Mouse (Mus musculus): ENCODE measurements around the gene Ace3. TPM values are rescaled to one million over a fixed set of nuclear protein-coding genes. Genes with fewer than 3 reads are reported as not detected.

Gene Ace3
- not detected in 2 replicates for polyA plus RNA-seq (2015; fragmentation: Nextera tagmentation; extraction: Ambion mirVana)

DNA sequence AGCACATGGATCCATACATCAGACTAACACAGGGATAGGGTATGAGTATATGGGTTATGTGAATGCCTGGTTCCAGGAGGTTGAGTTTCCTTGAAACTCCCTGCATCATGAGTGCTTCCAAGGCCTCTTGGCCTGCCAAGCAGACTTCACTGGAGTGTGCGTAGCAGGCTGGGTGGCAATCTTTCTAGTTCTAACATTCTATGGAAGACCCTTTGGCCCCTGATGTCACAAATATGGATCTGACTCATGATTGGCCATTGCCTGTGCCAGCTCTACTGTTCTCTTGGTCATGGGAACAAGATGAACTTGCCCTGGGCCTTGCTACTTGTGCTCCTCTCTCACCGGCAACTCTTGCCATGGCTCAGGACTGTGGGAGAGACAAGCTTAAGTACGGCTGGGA, at the start of gene Ace3:
Gene Ace3, plus strand, starts transcription at position 301 of the 400 bp plus-strand sequence.
- Histone ChIP-seq H3K27ac (ENCODE audit: low read length) (no peak within 1 kb of the TSS), H3K4me2 (replicated peaks; ENCODE audit: low read depth, low read length) (no peak within 1 kb of the TSS), H3K9me3 (ENCODE audit: low read length) (no peaks in the 10 kb centered on the region), H3K4me3 (ENCODE audit: low read length) (no peak within 1 kb of the TSS), H3K9ac (replicated peaks; ENCODE audit: low read length) (no peak within 1 kb of the TSS), H3K36me3 (ENCODE audit: insufficient read depth, low read length) (no peaks in the 10 kb centered on the region), H3K4me1 (ENCODE audit: insufficient read depth, low read length) (no peaks in the 10 kb centered on the region), H3K27me3 (ENCODE audit: insufficient read depth, low read length) (no peaks in the 10 kb centered on the region)
- 93% methylated on average over 3 of the region's 3 CpGs for WGBS
- no peak for ATAC-seq (ENCODE audit: low FRiP score, low TSS enrichment)

DNA sequence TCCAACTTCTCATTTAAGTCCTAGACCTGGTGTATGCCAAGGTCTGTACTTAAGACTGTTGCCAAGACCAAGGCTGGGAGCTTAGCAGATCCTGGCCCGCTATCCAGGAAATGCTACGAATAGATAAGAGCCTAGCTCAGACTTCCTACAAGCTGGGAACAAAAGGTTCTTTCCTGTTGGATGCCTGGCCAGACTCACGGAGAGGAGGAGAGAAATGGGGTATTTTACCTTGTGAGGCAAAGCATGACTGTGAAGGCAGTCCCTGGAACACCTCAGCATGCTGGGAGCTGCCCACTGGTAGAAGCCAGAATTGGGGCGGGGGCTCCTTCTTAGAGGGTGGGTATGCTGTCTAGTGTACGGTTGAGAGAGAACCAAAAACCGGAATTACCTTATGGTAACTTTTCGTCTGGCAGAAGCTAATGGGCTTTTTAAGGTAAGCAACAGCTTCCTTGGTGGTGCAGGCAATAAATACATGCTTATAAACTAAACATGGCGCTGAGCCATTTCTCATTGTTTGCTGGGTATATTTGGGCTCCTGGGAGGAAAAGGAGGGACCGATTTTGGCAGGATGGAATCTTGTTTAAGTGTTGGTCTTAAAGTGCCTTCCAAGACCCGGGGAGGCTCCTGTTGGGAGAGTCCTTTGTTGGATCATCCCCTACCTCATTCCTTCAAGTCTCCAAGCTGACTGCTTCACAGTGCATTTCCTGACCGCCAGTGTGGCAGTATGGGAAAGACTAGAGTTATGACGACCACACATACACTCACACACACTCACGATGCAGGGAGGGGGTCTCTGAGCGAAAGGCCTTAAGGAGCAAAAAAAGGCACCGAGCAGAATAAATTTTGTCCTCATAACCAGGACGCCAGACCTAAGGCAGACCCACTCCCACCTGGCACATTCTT, 49.5 kb upstream of the Ace3 start:
- WGBS = 65% methylated on average over 16 of the region's 16 CpGs
- Histone ChIP-seq H3K4me1 (ENCODE audit: insufficient read depth, low read length) (peaks cover 19% of the 10 kb centered on the region), H3K9ac (replicated peaks; ENCODE audit: low read length) (peak overlapping the region; percentile 60), H3K27ac (ENCODE audit: low read length) (peak overlapping the region; percentile 86), H3K4me2 (replicated peaks; ENCODE audit: low read depth, low read length) (peak overlapping the region; percentile 97), H3K4me3 (ENCODE audit: low read length) (peak overlapping the region; percentile 66), H3K9me3 (ENCODE audit: low read length) (no peaks in the 10 kb centered on the region), H3K27me3 (ENCODE audit: insufficient read depth, low read length) (no peaks in the 10 kb centered on the region), H3K36me3 (ENCODE audit: insufficient read depth, low read length) (no peaks in the 10 kb centered on the region)
- no peak for ATAC-seq (ENCODE audit: low FRiP score, low TSS enrichment)

DNA sequence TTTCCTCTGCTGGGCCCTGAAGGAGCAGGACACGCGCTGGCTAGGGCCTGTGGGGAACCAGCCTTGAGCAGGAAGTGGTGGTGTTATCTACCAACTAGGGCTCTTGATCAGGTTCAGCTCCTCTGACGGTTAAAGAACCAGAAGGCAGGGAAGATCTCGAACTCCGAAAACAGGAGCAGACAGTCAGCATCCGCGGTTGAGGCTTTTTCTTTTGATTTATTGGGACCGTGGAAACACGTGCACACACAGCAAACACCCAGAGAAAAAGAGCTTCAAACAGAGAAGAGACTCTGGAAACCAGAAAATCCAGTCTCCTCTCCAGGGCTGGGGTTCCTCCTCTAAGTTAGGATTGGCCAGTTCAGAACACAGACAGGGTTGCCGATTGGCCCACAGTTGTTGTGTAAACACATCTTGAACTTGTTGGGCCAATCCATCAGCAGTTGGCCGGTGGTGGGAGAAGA, 47.8 kb upstream of the Ace3 start:
- Histone ChIP-seq H3K9ac (replicated peaks; ENCODE audit: low read length) (0 out of 2 replicates have a peak overlapping the region, but pooled peaks have one; percentile 9), H3K4me3 (ENCODE audit: low read length) (no peak overlapping the region), H3K4me2 (replicated peaks; ENCODE audit: low read depth, low read length) (no peak overlapping the region), H3K27me3 (ENCODE audit: insufficient read depth, low read length) (no peaks in the 10 kb centered on the region), H3K27ac (ENCODE audit: low read length) (no peak overlapping the region), H3K4me1 (ENCODE audit: insufficient read depth, low read length) (peaks cover 25% of the 10 kb centered on the region), H3K36me3 (ENCODE audit: insufficient read depth, low read length) (no peaks in the 10 kb centered on the region), H3K9me3 (ENCODE audit: low read length) (no peaks in the 10 kb centered on the region)
- WGBS = 39% methylated on average over 11 of the region's 11 CpGs
- ATAC-seq (ENCODE audit: low FRiP score, low TSS enrichment) = no peak

DNA sequence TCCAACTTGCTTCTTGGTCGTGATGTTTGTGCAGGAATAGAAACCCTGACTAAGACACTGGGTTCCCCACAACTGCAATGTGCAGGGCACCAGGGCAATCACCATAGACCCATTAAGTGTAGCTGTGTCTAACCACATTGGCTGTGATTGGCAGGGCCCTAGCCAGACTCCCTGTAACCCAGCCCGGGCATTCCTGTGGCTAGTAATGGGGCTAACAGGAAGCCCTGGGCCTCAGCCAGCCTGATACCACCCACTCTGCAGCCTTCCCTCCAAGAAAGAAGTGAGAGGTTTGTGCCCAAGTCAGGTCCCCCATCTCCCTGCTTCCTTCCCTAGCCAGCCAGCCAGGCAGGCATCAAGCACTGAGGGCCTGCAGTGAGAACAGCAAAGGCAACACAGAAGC, 46.2 kb upstream of the Ace3 start:
- Histone ChIP-seq H3K9ac (replicated peaks; ENCODE audit: low read length) (no peak overlapping the region), H3K4me1 (ENCODE audit: insufficient read depth, low read length) (peaks cover 18% of the 10 kb centered on the region), H3K27ac (ENCODE audit: low read length) (no peak overlapping the region), H3K4me3 (ENCODE audit: low read length) (no peak overlapping the region), H3K27me3 (ENCODE audit: insufficient read depth, low read length) (no peaks in the 10 kb centered on the region), H3K36me3 (ENCODE audit: insufficient read depth, low read length) (no peaks in the 10 kb centered on the region), H3K9me3 (ENCODE audit: low read length) (no peaks in the 10 kb centered on the region), H3K4me2 (replicated peaks; ENCODE audit: low read depth, low read length) (no peak overlapping the region)
- no peak for ATAC-seq (ENCODE audit: low FRiP score, low TSS enrichment)
- 76% methylated on average over 2 of the region's 2 CpGs for WGBS

DNA sequence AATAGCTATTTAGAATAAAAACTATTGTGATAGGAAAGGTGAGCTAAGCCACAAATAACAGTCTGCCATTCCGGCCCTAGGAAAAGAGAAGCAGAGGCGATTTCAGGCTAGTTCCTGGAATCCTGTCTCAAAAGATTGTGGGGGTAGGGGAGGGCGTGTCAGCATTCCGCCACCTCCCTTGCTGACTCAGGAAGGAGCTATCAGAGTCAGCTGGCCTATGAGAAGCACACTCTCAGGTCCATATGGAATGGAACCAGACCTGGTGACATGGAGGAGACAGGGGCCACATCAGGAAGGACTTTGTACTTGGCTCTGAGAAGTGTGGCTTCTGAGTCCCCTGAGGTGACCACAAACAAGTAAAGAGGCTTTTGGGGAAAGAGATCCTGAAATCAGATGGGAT, 44.0 kb upstream of the Ace3 start:
- peak overlapping the region; percentile 52 for H3K27ac ChIP-seq (ENCODE audit: low read length)
- no peaks in the 10 kb centered on the region for H3K36me3 ChIP-seq (ENCODE audit: insufficient read depth, low read length)
- no peak overlapping the region for H3K4me3 ChIP-seq (ENCODE audit: low read length)
- no peak overlapping the region for H3K4me2 ChIP-seq (replicated peaks; ENCODE audit: low read depth, low read length)
- H3K9ac ChIP-seq (replicated peaks; ENCODE audit: low read length) = 0 out of 2 replicates have a peak overlapping the region, but pooled peaks have one; percentile 10
- ATAC-seq (ENCODE audit: low FRiP score, low TSS enrichment) = no peak
- WGBS = 69% methylated on average over 4 of the region's 4 CpGs
- no peaks in the 10 kb centered on the region for H3K27me3 ChIP-seq (ENCODE audit: insufficient read depth, low read length)
- no peaks in the 10 kb centered on the region for H3K9me3 ChIP-seq (ENCODE audit: low read length)
- H3K4me1 ChIP-seq (ENCODE audit: insufficient read depth, low read length) = 0 out of 2 replicates have a peak, but pooled peaks cover 6% of the 10 kb centered on the region

DNA sequence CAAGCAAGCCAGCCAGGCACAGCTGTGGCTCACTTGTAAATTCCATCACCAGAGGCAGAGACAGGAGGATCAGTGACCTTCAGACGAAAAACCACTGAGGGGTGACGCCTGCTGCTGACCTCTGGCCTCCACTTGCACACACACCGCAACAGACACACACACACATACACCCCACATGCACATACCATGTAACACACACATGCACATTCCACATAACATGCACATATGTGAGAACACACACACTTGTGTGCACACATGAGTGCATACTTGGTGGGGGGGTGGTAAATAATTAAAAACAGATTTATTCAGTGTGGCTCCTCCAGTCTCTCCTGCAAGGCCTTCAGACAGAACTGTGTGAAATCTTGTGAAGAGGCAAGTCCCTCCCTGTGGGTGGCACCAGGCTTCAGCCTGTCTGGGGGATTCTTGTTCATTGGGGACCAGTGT, 42.9 kb upstream of the Ace3 start:
- Histone ChIP-seq H3K9me3 (ENCODE audit: low read length) (no peaks in the 10 kb centered on the region), H3K4me2 (replicated peaks; ENCODE audit: low read depth, low read length) (no peak overlapping the region)
- peak; percentile 75 for ATAC-seq (ENCODE audit: low FRiP score, low TSS enrichment)

DNA sequence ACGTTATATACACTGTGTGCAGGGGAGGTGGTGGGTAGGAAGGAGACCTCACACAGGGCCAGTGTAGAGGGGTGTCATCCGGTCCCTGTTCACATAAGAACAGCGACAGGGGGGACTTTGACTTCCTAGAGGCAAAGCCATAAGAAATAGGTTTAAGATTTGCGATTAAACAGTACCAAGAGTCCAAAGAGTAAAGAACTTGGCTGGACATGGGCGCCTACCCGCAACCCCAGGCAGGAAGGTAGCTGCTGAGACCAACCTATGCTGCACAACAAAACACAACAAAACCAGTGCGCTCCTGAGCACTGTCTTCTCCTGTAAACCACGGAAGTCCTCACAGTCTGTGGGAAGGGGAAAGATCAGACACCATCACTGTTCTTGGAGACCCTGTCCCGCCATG, 42.4 kb upstream of the Ace3 start:
- 87% methylated on average over 9 of the region's 9 CpGs for WGBS
- no peaks in the 10 kb centered on the region for H3K27me3 ChIP-seq (ENCODE audit: insufficient read depth, low read length)
- peak; percentile 74; the same call in 1 of the 2 replicates for ATAC-seq (ENCODE audit: low FRiP score, low TSS enrichment)

More for the DNA sequence above, 42.9 kb upstream of the Ace3 start:
- Histone ChIP-seq H3K4me3 (ENCODE audit: low read length) (no peak overlapping the region), H3K4me1 (ENCODE audit: insufficient read depth, low read length) (0 out of 2 replicates have a peak, but pooled peaks cover 6% of the 10 kb centered on the region), H3K27me3 (ENCODE audit: insufficient read depth, low read length) (no peaks in the 10 kb centered on the region), H3K36me3 (ENCODE audit: insufficient read depth, low read length) (no peaks in the 10 kb centered on the region), H3K27ac (ENCODE audit: low read length) (peak overlapping the region; percentile 8), H3K9ac (replicated peaks; ENCODE audit: low read length) (no peak overlapping the region)
- WGBS = 21% methylated on average over 3 of the region's 3 CpGs

DNA sequence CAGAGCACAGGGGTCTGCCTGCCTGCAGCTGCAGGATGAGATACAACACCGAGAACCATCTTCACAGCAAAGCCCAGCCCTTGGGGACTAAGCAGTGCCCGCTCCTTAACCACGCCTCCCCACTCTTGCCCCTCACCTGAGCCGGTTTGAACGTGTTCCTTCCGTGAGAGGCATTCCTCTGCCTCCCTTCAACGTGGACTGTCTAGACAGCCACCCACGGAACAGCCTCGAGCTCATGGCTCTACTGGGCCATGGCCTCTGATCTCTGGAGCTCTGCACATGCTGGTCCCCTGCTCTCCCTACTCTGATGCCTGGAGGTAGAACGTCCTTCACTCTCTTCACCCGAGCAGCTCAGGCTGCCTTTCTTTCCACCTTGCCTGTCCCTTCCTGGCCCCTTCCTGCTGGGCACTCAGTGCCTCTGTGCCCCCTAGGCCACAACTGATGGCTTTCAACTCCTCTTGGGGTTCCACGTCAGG, 41.5 kb upstream of the Ace3 start, which contains the start of gene Cyb561:
Gene Cyb561, minus strand, starts transcription at position 426 of the 476 bp plus-strand sequence.
- no peaks in the 10 kb centered on the region for H3K27me3 ChIP-seq (ENCODE audit: insufficient read depth, low read length)
- H3K4me1 ChIP-seq (ENCODE audit: insufficient read depth, low read length) = 0 out of 2 replicates have a peak, but pooled peaks cover 6% of the 10 kb centered on the region
- no peak within 1 kb of the TSS for H3K4me2 ChIP-seq (replicated peaks; ENCODE audit: low read depth, low read length)
- 56% methylated on average over 12 of the region's 12 CpGs for WGBS
- H3K27ac ChIP-seq (ENCODE audit: low read length) = peak within 1 kb of the TSS; percentile 8
- no peaks in the 10 kb centered on the region for H3K9me3 ChIP-seq (ENCODE audit: low read length)
- H3K9ac ChIP-seq (replicated peaks; ENCODE audit: low read length) = no peak within 1 kb of the TSS
- no peak within 1 kb of the TSS for H3K4me3 ChIP-seq (ENCODE audit: low read length)
- peak; percentile 25; the same call in 1 of the 2 replicates for ATAC-seq (ENCODE audit: low FRiP score, low TSS enrichment)
- no peaks in the 10 kb centered on the region for H3K36me3 ChIP-seq (ENCODE audit: insufficient read depth, low read length)

More for the DNA sequence above, 42.4 kb upstream of the Ace3 start:
- Histone ChIP-seq H3K4me2 (replicated peaks; ENCODE audit: low read depth, low read length) (no peak overlapping the region), H3K36me3 (ENCODE audit: insufficient read depth, low read length) (no peaks in the 10 kb centered on the region), H3K4me3 (ENCODE audit: low read length) (no peak overlapping the region), H3K27ac (ENCODE audit: low read length) (peak overlapping the region; percentile 8), H3K9me3 (ENCODE audit: low read length) (no peaks in the 10 kb centered on the region), H3K9ac (replicated peaks; ENCODE audit: low read length) (no peak overlapping the region), H3K4me1 (ENCODE audit: insufficient read depth, low read length) (0 out of 2 replicates have a peak, but pooled peaks cover 6% of the 10 kb centered on the region)

DNA sequence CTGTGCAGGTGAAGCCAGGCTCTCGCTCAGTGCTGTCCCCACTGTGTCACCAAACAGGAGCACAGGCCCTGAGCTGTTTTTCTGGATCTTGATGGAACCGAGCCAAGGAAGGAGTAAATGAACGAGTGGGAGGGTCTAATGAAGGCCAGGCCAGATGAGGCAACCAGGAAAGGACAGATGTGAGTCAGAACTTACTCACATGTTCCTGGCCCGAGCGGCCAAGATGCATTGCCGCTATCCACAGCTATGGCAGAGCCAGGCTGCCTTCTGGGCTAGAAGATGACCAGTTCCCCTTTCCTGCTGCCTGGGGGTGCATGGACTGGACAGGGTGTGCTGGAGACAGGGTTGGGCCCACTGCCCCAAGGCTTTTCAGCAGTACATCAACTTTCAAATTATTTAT, 41.1 kb upstream of the Ace3 start:
- ATAC-seq (ENCODE audit: low FRiP score, low TSS enrichment) = 0 out of 2 replicates have a peak, but pooled peaks have one; percentile 30
- 0 out of 2 replicates have a peak, but pooled peaks cover 6% of the 10 kb centered on the region for H3K4me1 ChIP-seq (ENCODE audit: insufficient read depth, low read length)
- H3K4me3 ChIP-seq (ENCODE audit: low read length) = no peak overlapping the region
- H3K9ac ChIP-seq (replicated peaks; ENCODE audit: low read length) = no peak overlapping the region
- 65% methylated on average over 6 of the region's 6 CpGs for WGBS
- no peaks in the 10 kb centered on the region for H3K27me3 ChIP-seq (ENCODE audit: insufficient read depth, low read length)
- peak overlapping the region; percentile 8; the same call in 1 of the 2 replicates for H3K27ac ChIP-seq (ENCODE audit: low read length)
- H3K9me3 ChIP-seq (ENCODE audit: low read length) = no peaks in the 10 kb centered on the region
- H3K36me3 ChIP-seq (ENCODE audit: insufficient read depth, low read length) = no peaks in the 10 kb centered on the region
- no peak overlapping the region for H3K4me2 ChIP-seq (replicated peaks; ENCODE audit: low read depth, low read length)
